8 mouse cellular contexts compared by ENCODE assay signal in genomic region chr10:81426897-81427296, GRCm38 (mm10). TPM values are rescaled to one million over a fixed set of nuclear protein-coding genes. Genes with fewer than 3 reads are reported as not detected.
A peak's percentile ranks its signal among the peaks of the same experiment; 100 is the strongest.
DNase-seq lines count a peak whose midpoint lies in the region; ATAC-seq and TF ChIP-seq lines count a peak whose summit lies in the region.

No protein-coding gene starts in this region.

- H3K79me3 ChIP-seq in C2C12 (ENCODE audit: low read depth), result peaks cover 56% of the 10 kb centered on the region

- H3K27me3 ChIP-seq in C2C12 (ENCODE audit: control insufficient read depth, insufficient read depth, insufficient read length), result no peaks in the 10 kb centered on the region
- H3K27me3 ChIP-seq in embryonic facial prominence, embryonic 14.5 days (replicated peaks; ENCODE audit: control insufficient read depth, insufficient read depth, low read length), result peaks cover 6% of the 10 kb centered on the region
- H3K27me3 ChIP-seq in heart, embryonic 14.5 days (ENCODE audit: control insufficient read depth, insufficient read depth, low read length), result no peaks in the 10 kb centered on the region
- H3K27me3 ChIP-seq in kidney, embryonic 16.5 days (ENCODE audit: insufficient read depth, low read length), result no peaks in the 10 kb centered on the region
- H3K27me3 ChIP-seq in liver, embryonic 16.5 days (ENCODE audit: control insufficient read depth, insufficient read depth, low read depth, low read length), result peaks cover 75% of the 10 kb centered on the region
- H3K27me3 ChIP-seq in neural tube, embryonic 13.5 days, result peaks cover 37% of the 10 kb centered on the region

- H3K9ac ChIP-seq in embryonic facial prominence, embryonic 14.5 days (ENCODE audit: low read depth, low read length), result peak overlapping the region; percentile 85
- H3K9ac ChIP-seq in heart, embryonic 14.5 days (ENCODE audit: low read length), result peak overlapping the region; percentile 84
- H3K9ac ChIP-seq in kidney, embryonic 16.5 days (replicated peaks; ENCODE audit: low read length), result peak overlapping the region; percentile 89
- peak overlapping the region; percentile 51; the same call in 1 of the 2 replicates for H3K9ac ChIP-seq in liver, embryonic 16.5 days (ENCODE audit: low read depth, low read length)
- H3K9ac ChIP-seq in neural tube, embryonic 13.5 days, result peak overlapping the region; percentile 72

- under 1% methylated on average over 27 of the region's 38 CpGs for WGBS in embryonic facial prominence, embryonic 14.5 days
- 0% methylated on average over 27 of the region's 38 CpGs for WGBS in heart, embryonic 14.5 days
- WGBS in kidney, embryonic 16.5 days, result under 1% methylated on average over 29 of the region's 38 CpGs
- 1% methylated on average over 38 of the region's 38 CpGs for WGBS in liver, embryonic 16.5 days (ENCODE audit: insufficient replicate concordance)
- WGBS in neural tube, embryonic 13.5 days, result 2% methylated on average over 38 of the region's 38 CpGs

- no peak for TF ChIP-seq CTCF in C2C12 (IDR thresholded peaks at IDR 0.05; ENCODE audit: control insufficient read depth, insufficient read depth, insufficient read length)

- peaks cover 73% of the 10 kb centered on the region for H3K79me2 ChIP-seq in C2C12 (ENCODE audit: control insufficient read depth, insufficient read depth)

- peak overlapping the region; percentile 91 for H3K4me3 ChIP-seq in C2C12 (ENCODE audit: insufficient read depth, poor library complexity, severe bottlenecking)
- peak overlapping the region; percentile 73 for H3K4me3 ChIP-seq in embryonic facial prominence, embryonic 14.5 days (ENCODE audit: low read depth, low read length)
- H3K4me3 ChIP-seq in heart, embryonic 14.5 days (ENCODE audit: control insufficient read depth in 1 of 2, insufficient read depth in 1 of 2, low read depth in 1 of 2, low read length in 2 of 2), result peak overlapping the region; percentile 59 to 73
- peak overlapping the region; percentile 76 for H3K4me3 ChIP-seq in kidney, embryonic 16.5 days (ENCODE audit: low read length)
- peak overlapping the region; percentile 62 for H3K4me3 ChIP-seq in liver, embryonic 16.5 days (ENCODE audit: low read depth, low read length)
- H3K4me3 ChIP-seq in neural tube, embryonic 13.5 days, result peak overlapping the region; percentile 45

- peaks cover 36% of the 10 kb centered on the region for H3K4me1 ChIP-seq in embryonic facial prominence, embryonic 14.5 days (ENCODE audit: control insufficient read depth, insufficient read depth, low read length)
- peaks cover 25 to 49% of the 10 kb centered on the region in 2 experiments for H3K4me1 ChIP-seq in heart, embryonic 14.5 days (ENCODE audit: control insufficient read depth in 2 of 2, insufficient read depth in 2 of 2, low read length in 2 of 2)
- peaks cover 45% of the 10 kb centered on the region for H3K4me1 ChIP-seq in kidney, embryonic 16.5 days (ENCODE audit: insufficient read depth, low read length)
- H3K4me1 ChIP-seq in liver, embryonic 16.5 days (ENCODE audit: control insufficient read depth, low read depth, low read length), result peaks cover 23% of the 10 kb centered on the region
- H3K4me1 ChIP-seq in neural tube, embryonic 13.5 days (replicated peaks), result peaks cover 59% of the 10 kb centered on the region

- peaks cover 18% of the 10 kb centered on the region for H3K36me3 ChIP-seq in C2C12 (ENCODE audit: control insufficient read depth, insufficient read depth)
- no peaks in the 10 kb centered on the region for H3K36me3 ChIP-seq in embryonic facial prominence, embryonic 14.5 days (ENCODE audit: control insufficient read depth, insufficient read depth, low read length)
- no peaks in the 10 kb centered on the region for H3K36me3 ChIP-seq in heart, embryonic 14.5 days (ENCODE audit: control insufficient read depth, insufficient read depth, low read length)
- H3K36me3 ChIP-seq in kidney, embryonic 16.5 days (ENCODE audit: insufficient read depth, low read length), result no peaks in the 10 kb centered on the region
- no peaks in the 10 kb centered on the region for H3K36me3 ChIP-seq in liver, embryonic 16.5 days (ENCODE audit: control insufficient read depth, insufficient read depth)
- no peaks in the 10 kb centered on the region for H3K36me3 ChIP-seq in neural tube, embryonic 13.5 days

- no peak for ATAC-seq in embryonic facial prominence, embryonic 14.5 days (ENCODE audit: low read depth)
- no peak for ATAC-seq in heart, embryonic 14.5 days (ENCODE audit: insufficient number of reproducible peaks, insufficient read depth, low FRiP score, low read depth)
- ATAC-seq in kidney, embryonic 16.5 days (ENCODE audit: low FRiP score, low TSS enrichment), result no peak
- ATAC-seq in liver, embryonic 16.5 days (ENCODE audit: low read depth), result no peak
- ATAC-seq in neural tube, embryonic 13.5 days (ENCODE audit: low read depth), result no peak

- no peaks in the 10 kb centered on the region for H3K9me3 ChIP-seq in embryonic facial prominence, embryonic 14.5 days (ENCODE audit: control insufficient read depth, low read length)
- H3K9me3 ChIP-seq in heart, embryonic 14.5 days (ENCODE audit: control insufficient read depth, low read length), result no peaks in the 10 kb centered on the region
- H3K9me3 ChIP-seq in kidney, embryonic 16.5 days (ENCODE audit: low read length), result no peaks in the 10 kb centered on the region
- no peaks in the 10 kb centered on the region for H3K9me3 ChIP-seq in liver, embryonic 16.5 days (replicated peaks; ENCODE audit: control insufficient read depth, low read length)
- no peaks in the 10 kb centered on the region for H3K9me3 ChIP-seq in neural tube, embryonic 13.5 days

- peak overlapping the region; percentile 89 for H3ac ChIP-seq in C2C12 (ENCODE audit: control insufficient read depth, insufficient read length, low read depth)

- peak overlapping the region; percentile 33; the same call in 1 of the 2 replicates for H3K27ac ChIP-seq in embryonic facial prominence, embryonic 14.5 days (replicated peaks; ENCODE audit: low read depth, low read length)
- peak overlapping the region in 1 of 2 experiments; percentile 24; a peak in 1 of 4 replicates for H3K27ac ChIP-seq in heart, embryonic 14.5 days (replicated peaks in 1 of 2; ENCODE audit: control insufficient read depth in 1 of 2, insufficient read depth in 1 of 2, low read depth in 2 of 2, low read length in 2 of 2)
- peak overlapping the region; percentile 63 for H3K27ac ChIP-seq in kidney, embryonic 16.5 days (ENCODE audit: low read length)
- H3K27ac ChIP-seq in liver, embryonic 16.5 days (ENCODE audit: low read length), result no peak overlapping the region
- H3K27ac ChIP-seq in neural tube, embryonic 13.5 days (replicated peaks), result no peak overlapping the region

- DNase-seq in adrenal gland, adult (ENCODE audit: inconsistent age in 2 of 2, low spot score in 1 of 2), result peak; percentile 84 to 93
- DNase-seq in embryonic facial prominence, embryonic 14.5 days (ENCODE audit: low spot score), result no peak
- DNase-seq in natural killer cell, adult 2 months (ENCODE audit: low spot score in 2 of 2), result no peak

- peak overlapping the region; percentile 71 for H3K4me2 ChIP-seq in embryonic facial prominence, embryonic 14.5 days (ENCODE audit: low read depth, low read length)
- peak overlapping the region; percentile 93 for H3K4me2 ChIP-seq in heart, embryonic 14.5 days (ENCODE audit: low read length)
- H3K4me2 ChIP-seq in kidney, embryonic 16.5 days (replicated peaks; ENCODE audit: low read depth, low read length), result peak overlapping the region; percentile 95
- peak overlapping the region; percentile 65 for H3K4me2 ChIP-seq in liver, embryonic 16.5 days (ENCODE audit: low read depth, low read length)
- peak overlapping the region; percentile 62 for H3K4me2 ChIP-seq in neural tube, embryonic 13.5 days

RNA-seq across cellular contexts. Expression of gene Nfic, which starts 28.5 kb away (rescaled TPM):
- polyA plus RNA-seq in C2C12 (2012; fragmentation: generic; extraction: Trizol), result 86.7 TPM
- 100.0 and 103 TPM in 2 replicates for polyA plus RNA-seq in embryonic facial prominence, embryonic 14.5 days (2014; fragmentation: Nextera tagmentation; extraction: Ambion mirVana)
- polyA plus RNA-seq in heart, embryonic 14.5 days (2014; fragmentation: Nextera tagmentation; extraction: Ambion mirVana), result 45.0 and 47.0 TPM in 2 replicates
- polyA plus RNA-seq in kidney, embryonic 16.5 days (2015; fragmentation: Nextera tagmentation; extraction: Ambion mirVana), result 87.8 and 92.0 TPM in 2 replicates
- polyA plus RNA-seq in liver, embryonic 16.5 days (2015; fragmentation: Nextera tagmentation; extraction: Ambion mirVana), result 10.2 and 12.0 TPM in 2 replicates
- polyA plus RNA-seq in neural tube, embryonic 13.5 days (2015; fragmentation: Nextera tagmentation; extraction: Ambion mirVana), result 27.1 and 27.9 TPM in 2 replicates

RNA-seq across cellular contexts. Expression of gene Smim24, which starts 34.0 kb away (rescaled TPM):
- polyA plus RNA-seq in C2C12 (2012; fragmentation: generic; extraction: Trizol), result 0.32 TPM
- 3.9 and 4.1 TPM in 2 replicates for polyA plus RNA-seq in embryonic facial prominence, embryonic 14.5 days (2014; fragmentation: Nextera tagmentation; extraction: Ambion mirVana)
- 3.8 and 4.7 TPM in 2 replicates for polyA plus RNA-seq in heart, embryonic 14.5 days (2014; fragmentation: Nextera tagmentation; extraction: Ambion mirVana)
- 42.7 and 44.1 TPM in 2 replicates for polyA plus RNA-seq in kidney, embryonic 16.5 days (2015; fragmentation: Nextera tagmentation; extraction: Ambion mirVana)
- polyA plus RNA-seq in liver, embryonic 16.5 days (2015; fragmentation: Nextera tagmentation; extraction: Ambion mirVana), result 1.7 and 4.1 TPM in 2 replicates
- polyA plus RNA-seq in neural tube, embryonic 13.5 days (2015; fragmentation: Nextera tagmentation; extraction: Ambion mirVana), result 1.8 and 3.1 TPM in 2 replicates

RNA-seq across cellular contexts. Expression of gene Gm48552, which starts 38.1 kb away (rescaled TPM):
- polyA plus RNA-seq in C2C12 (2012; fragmentation: generic; extraction: Trizol), result 0.20 TPM
- polyA plus RNA-seq in embryonic facial prominence, embryonic 14.5 days (2014; fragmentation: Nextera tagmentation; extraction: Ambion mirVana), result 0.77 and 0.88 TPM in 2 replicates
- 1.0 TPM in 2 replicates for polyA plus RNA-seq in heart, embryonic 14.5 days (2014; fragmentation: Nextera tagmentation; extraction: Ambion mirVana)
- polyA plus RNA-seq in kidney, embryonic 16.5 days (2015; fragmentation: Nextera tagmentation; extraction: Ambion mirVana), result 1.4 and 1.6 TPM in 2 replicates
- polyA plus RNA-seq in liver, embryonic 16.5 days (2015; fragmentation: Nextera tagmentation; extraction: Ambion mirVana), result 0.44 and 0.48 TPM in 2 replicates
- 1.3 and 2.5 TPM in 2 replicates for polyA plus RNA-seq in neural tube, embryonic 13.5 days (2015; fragmentation: Nextera tagmentation; extraction: Ambion mirVana)

RNA-seq across cellular contexts. Expression of gene Gm48551, which starts 42.6 kb away (rescaled TPM):
- 1.7 TPM for polyA plus RNA-seq in C2C12 (2012; fragmentation: generic; extraction: Trizol)
- 2.4 and 2.6 TPM in 2 replicates for polyA plus RNA-seq in embryonic facial prominence, embryonic 14.5 days (2014; fragmentation: Nextera tagmentation; extraction: Ambion mirVana)
- 1.7 and 2.0 TPM in 2 replicates for polyA plus RNA-seq in heart, embryonic 14.5 days (2014; fragmentation: Nextera tagmentation; extraction: Ambion mirVana)
- 5.0 and 5.2 TPM in 2 replicates for polyA plus RNA-seq in kidney, embryonic 16.5 days (2015; fragmentation: Nextera tagmentation; extraction: Ambion mirVana)
- 0.54 and 0.55 TPM in 2 replicates for polyA plus RNA-seq in liver, embryonic 16.5 days (2015; fragmentation: Nextera tagmentation; extraction: Ambion mirVana)
- 5.2 and 8.2 TPM in 2 replicates for polyA plus RNA-seq in neural tube, embryonic 13.5 days (2015; fragmentation: Nextera tagmentation; extraction: Ambion mirVana)

RNA-seq across cellular contexts. Expression of gene Dohh, which starts 42.7 kb away (rescaled TPM):
- 148 TPM for polyA plus RNA-seq in C2C12 (2012; fragmentation: generic; extraction: Trizol)
- polyA plus RNA-seq in embryonic facial prominence, embryonic 14.5 days (2014; fragmentation: Nextera tagmentation; extraction: Ambion mirVana), result 61.4 and 67.1 TPM in 2 replicates
- polyA plus RNA-seq in heart, embryonic 14.5 days (2014; fragmentation: Nextera tagmentation; extraction: Ambion mirVana), result 52.6 and 53.5 TPM in 2 replicates
- polyA plus RNA-seq in kidney, embryonic 16.5 days (2015; fragmentation: Nextera tagmentation; extraction: Ambion mirVana), result 87.6 and 104 TPM in 2 replicates
- polyA plus RNA-seq in liver, embryonic 16.5 days (2015; fragmentation: Nextera tagmentation; extraction: Ambion mirVana), result 46.3 and 48.3 TPM in 2 replicates
- polyA plus RNA-seq in neural tube, embryonic 13.5 days (2015; fragmentation: Nextera tagmentation; extraction: Ambion mirVana), result 72.2 and 75.2 TPM in 2 replicates

Comparison
In these comparisons a context has a peak if more than half of its experiments do, and no peak if none do; other contexts are left out.
1. DNase-seq: peak in adrenal gland, adult (2 of 2); none in embryonic facial prominence, embryonic 14.5 days (single experiment) and natural killer cell, adult 2 months (0 of 2).
2. H3K27ac ChIP-seq: peak in embryonic facial prominence, embryonic 14.5 days (single experiment) and kidney, embryonic 16.5 days (single experiment); none in liver, embryonic 16.5 days (single experiment) and neural tube, embryonic 13.5 days (single experiment).
3. Peak in every context shown above with its lines, with median percentiles within 50 percentile points of each other: H3K4me3 ChIP-seq, H3K4me2 ChIP-seq and H3K9ac ChIP-seq.